Mouse (Mus musculus): ENCODE results near the gene Olfr572.

DNA sequence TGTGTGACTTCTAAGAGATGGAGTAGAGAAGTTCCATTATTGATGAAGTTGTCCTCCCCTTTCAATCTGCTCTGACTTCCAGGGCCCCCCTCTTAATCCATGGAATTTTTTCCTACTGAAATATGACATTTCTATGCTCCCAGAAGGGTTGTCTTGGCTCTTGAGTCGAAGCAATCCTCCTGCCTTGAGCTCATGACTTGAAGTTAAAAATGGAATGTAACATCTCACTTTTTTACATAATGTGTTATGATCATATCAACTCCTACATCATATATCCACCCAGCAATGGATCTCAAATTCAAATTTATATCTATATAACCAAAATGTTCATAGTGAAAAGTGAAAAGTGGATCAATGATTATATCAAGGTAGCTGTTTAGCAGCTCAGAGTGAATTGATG, 50.2 kb downstream of the Olfr572 start:
- TF ChIP-seq CTCF (IDR thresholded peaks at IDR 0.05; ENCODE audit: low read depth), result no peak
- no peak for TF ChIP-seq EP300 (optimal IDR thresholded peaks at IDR 0.05)

Data from stomach, postnatal 0 days (tissue).